Mouse (Mus musculus) embryo, embryonic 10 days (tissue): Measurements from ENCODE around the gene Olfr683.
"Not testable (repeated sequence)": the region's sequence is repeated elsewhere in the genome, so short reads cannot be mapped to it uniquely, and the experiment has no call there.

Source experiments
- DNase-seq: peaks from one replicate; pipeline ENCODE4 v3.0.0-alpha.2; 2015; ENCODE audit warnings: low spot score

The Olfr683 gene

DNA sequence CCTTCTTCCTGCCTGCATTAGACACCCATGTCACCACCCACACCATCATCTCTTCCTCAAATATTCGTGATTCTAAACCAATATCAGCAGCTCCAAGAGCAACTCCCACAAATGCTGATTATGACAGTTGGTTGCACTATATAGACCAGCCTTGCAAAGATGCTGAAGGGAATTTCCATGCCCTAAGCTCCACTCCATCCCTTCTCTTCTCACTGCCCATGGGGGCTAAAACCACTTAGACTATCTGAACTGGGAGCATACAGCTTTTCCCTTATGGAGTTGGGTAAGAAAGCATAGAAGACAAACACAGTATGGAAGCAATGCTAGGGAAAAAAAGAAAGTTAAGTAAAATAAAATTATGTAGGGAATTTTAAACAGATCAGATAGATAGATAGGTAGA is at the start of gene Olfr683:
TSS of gene Olfr683 (minus strand) at position 101 of the 400 bp plus-strand sequence.
- DNase-seq, result no peak

DNA sequence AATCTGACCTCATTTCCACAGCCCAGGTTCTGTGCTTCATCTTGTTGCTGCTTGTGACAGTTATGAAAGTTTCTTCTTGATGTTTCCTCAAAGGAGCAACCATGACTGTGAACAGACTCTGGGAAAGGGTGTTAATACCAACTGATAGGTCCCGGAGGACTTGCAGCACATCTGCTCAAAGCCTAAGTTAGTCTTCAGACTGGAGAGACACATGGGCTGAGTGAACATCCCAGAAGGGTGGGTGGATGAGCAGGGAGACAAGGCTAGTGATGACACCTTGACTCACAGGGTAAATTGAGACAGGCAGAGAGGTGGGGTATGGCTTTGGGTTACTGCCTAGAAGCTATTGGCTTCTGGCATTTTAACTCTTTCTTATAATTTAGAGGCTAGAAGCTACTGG is 39.1 kb upstream of the Olfr683 start, which contains the start of gene Olfr685:
TSS of gene Olfr685 (minus strand) at position 101 of the 400 bp plus-strand sequence.
- DNase-seq, result no peak

DNA sequence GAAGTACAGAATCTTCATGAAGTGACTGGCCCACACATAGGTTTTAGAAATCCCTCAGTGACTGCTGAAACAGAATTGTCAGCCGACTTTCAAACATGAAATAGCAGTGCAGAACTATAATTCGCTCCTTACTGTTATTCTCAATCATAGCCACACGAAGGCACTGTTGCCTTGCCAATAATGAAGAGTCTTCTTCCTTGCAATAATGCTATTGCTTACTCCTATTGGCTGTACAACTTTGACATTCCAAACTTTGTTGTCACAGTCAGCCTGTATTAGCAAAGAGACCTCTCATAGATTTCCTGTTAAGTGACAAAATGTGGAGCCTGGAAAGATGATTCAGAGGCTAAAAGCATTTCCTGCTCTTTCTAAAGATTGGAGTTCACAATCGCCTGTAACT is 24.0 kb upstream of the Olfr683 start:
- peak; percentile 31 for DNase-seq

DNA sequence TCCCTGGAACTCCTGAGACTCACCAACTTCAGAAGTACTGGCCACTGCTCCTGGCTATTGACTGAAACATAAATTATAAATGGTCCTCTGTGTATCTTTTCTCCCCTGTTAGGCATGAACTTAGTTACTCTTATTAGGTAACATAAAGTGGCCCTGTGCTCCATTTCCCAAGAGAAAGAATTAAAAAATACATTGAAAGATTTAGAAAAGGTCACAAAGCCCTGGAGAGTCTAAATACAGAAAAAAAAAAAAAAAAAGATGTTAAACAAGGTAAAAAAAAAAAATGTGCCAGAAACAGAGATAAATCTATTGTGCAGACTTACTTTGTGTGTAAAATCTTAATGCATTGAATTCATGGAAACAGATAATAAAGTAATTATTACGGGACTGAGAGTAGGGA is 16.7 kb upstream of the Olfr683 start, which contains the start of gene Olfr684:
TSS of gene Olfr684 (minus strand) at position 101 of the 400 bp plus-strand sequence.
- no peak for DNase-seq

DNA sequence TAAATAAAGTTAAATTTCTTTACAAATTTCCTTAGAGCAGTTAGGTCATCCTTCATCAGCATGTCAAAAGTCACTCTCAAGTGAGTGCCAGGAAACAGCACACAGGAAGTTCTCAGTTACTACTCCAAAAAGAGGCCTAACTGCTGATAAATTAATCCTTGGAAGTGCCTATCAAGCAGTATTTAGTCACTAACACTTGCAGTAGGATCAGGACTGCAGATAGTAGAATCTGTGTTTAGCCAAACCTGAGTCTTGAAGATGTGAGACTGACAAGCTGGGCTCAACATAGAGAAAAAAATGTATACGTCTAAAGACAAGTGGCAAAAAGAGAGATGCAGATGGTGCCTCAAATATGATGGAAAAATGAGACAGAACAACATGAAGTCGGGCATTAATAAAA is 5.5 kb downstream of the Olfr683 start:
- no peak for DNase-seq

DNA sequence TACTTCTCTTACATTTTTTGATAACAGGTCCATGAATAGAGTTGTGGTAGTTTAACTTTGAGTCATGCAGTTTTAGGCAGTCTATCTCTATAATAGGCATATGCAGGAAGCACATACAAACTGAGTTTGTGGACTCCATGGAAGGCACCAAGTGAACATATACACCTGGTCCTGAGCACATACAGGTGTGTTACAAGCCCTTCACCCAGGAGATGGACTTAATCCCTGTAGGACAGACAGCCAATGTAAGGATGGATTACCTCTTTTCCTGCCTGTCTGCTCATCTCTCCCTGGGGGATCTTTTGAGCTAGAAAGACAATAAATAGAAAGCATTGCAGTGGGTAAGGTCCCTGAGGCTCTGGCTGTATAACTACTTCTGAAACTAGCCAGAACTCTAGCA is 30.3 kb downstream of the Olfr683 start, which contains the start of gene Olfr681:
TSS of gene Olfr681 (plus strand) at position 301 of the 400 bp plus-strand sequence.
- no peak for DNase-seq

DNA sequence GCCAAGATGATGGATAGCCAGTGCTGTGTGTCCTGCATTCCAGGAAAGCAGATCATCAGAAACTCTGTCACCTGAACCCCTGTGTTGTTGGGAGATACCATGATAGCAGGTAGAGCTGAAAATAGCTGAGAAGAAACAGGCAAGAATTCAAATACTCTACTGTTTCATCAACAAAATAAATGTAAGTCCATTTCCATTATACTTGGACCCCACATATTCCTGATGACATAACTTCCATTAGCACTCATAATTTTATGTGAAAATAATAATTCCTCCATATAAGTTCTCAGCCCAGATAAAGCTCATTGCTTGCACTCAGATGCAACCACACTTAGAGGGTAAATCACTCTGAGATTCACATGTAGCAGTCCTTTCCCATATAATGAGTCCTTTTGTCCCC is 54.1 kb downstream of the Olfr683 start, which contains the start of gene Olfr680-ps1:
TSS of gene Olfr680-ps1 (minus strand) at position 101 of the 400 bp plus-strand sequence.
- DNase-seq, result not testable (repeated sequence)
